Mouse (Mus musculus): ENCODE measurements around the gene Hepacam. TPM values are rescaled to one million over a fixed set of nuclear protein-coding genes. Genes with fewer than 3 reads are reported as not detected.

The Hepacam gene
- total and polyA plus RNA-seq, 3 experiments, result 0.01 to 0.04 TPM; not detected in 1

DNA sequence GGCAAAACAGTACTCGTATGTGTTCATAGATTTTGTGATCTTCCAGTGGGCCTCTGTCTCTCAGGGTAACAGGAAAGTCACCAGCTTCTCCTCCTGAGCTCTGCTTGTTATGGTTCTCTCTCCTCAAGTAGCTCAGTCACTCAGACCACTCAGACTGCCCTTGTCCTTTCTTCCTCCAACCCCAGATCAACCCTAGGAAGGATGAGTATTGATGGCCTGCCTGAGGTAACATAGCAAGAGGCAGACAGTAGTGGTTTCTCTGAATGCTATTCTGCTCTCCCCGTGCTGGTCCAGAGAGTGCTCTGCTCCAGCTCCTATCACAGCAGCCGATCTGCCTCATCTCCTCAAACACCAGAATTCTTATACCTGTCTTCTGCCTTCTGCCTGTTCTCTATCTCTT lies 3.6 kb upstream of the Hepacam start:
- no peaks in the 10 kb centered on the region; the same call in 1 of the 2 replicates for H3K79me2 ChIP-seq (ENCODE audit: control insufficient read depth, insufficient read depth, low read length, poor library complexity)
- DNase-seq (ENCODE audit: low read depth, low spot score), result no peak
- peaks cover 0 to 2% of the 10 kb centered on the region in 2 experiments; a peak in 3 of 4 replicates for H3K27me3 ChIP-seq (ENCODE audit: control insufficient read depth in 1 of 2, insufficient read depth in 2 of 2, low read length in 2 of 2)
- no peak overlapping the region for H3K9ac ChIP-seq (ENCODE audit: control insufficient read depth, low read depth, low read length, poor library complexity, severe bottlenecking)
- no peak overlapping the region for H3K4me3 ChIP-seq (ENCODE audit: control insufficient read depth in 1 of 2, insufficient read depth in 1 of 2, low read depth in 2 of 2, low read length in 2 of 2)
- H3K27ac ChIP-seq (ENCODE audit: control insufficient read depth, low read depth, low read length), result no peak overlapping the region
- no peaks in the 10 kb centered on the region for H3K4me1 ChIP-seq (ENCODE audit: control insufficient read depth in 1 of 2, insufficient read depth in 2 of 2, low read length in 2 of 2)
- H3K36me3 ChIP-seq (ENCODE audit: control insufficient read depth in 1 of 2, insufficient read depth in 2 of 2, low read length in 2 of 2), result no peaks in the 10 kb centered on the region
- TF ChIP-seq ELF1 (IDR thresholded peaks at IDR 0.05; ENCODE audit: low read depth, low read length), result no peak
- no peak for TF ChIP-seq KAT2A (conservative IDR thresholded peaks at IDR 0.05; ENCODE audit: low read depth, low read length)
- no peak for TF ChIP-seq POLR2AphosphoS5 (IDR thresholded peaks at IDR 0.05; ENCODE audit: borderline replicate concordance, low read depth, low read length)
- no peak for TF ChIP-seq JUND (IDR thresholded peaks at IDR 0.05; ENCODE audit: low read depth, low read length)
- no peak for TF ChIP-seq MYB (IDR thresholded peaks at IDR 0.05; ENCODE audit: low read depth, low read length)
- TF ChIP-seq ZMIZ1 (IDR thresholded peaks at IDR 0.05; ENCODE audit: low read depth, low read length), result no peak
- TF ChIP-seq GATA1 (IDR thresholded peaks at IDR 0.05; ENCODE audit: low read depth, low read length), result no peak
- no peak for TF ChIP-seq MXI1 (IDR thresholded peaks at IDR 0.05; ENCODE audit: low read depth, low read length)
- TF ChIP-seq TBP (IDR thresholded peaks at IDR 0.05; ENCODE audit: low read depth, low read length), result no peak
- TF ChIP-seq USF1 (IDR thresholded peaks at IDR 0.05; ENCODE audit: low read depth, low read length), result no peak
- TF ChIP-seq HCFC1 (IDR thresholded peaks at IDR 0.05; ENCODE audit: low read depth, low read length), result no peak
- no peak for TF ChIP-seq TAL1 (IDR thresholded peaks at IDR 0.05; ENCODE audit: low read length)
- no peak for TF ChIP-seq ZNF384 (IDR thresholded peaks at IDR 0.05; ENCODE audit: low read depth, low read length)
- TF ChIP-seq EP300 (IDR thresholded peaks at IDR 0.05; ENCODE audit: low read depth in 1 of 2, low read length in 2 of 2), result no peak
- no peaks in the 10 kb centered on the region for H3K9me3 ChIP-seq (replicated peaks; ENCODE audit: insufficient read depth, low read length)

DNA sequence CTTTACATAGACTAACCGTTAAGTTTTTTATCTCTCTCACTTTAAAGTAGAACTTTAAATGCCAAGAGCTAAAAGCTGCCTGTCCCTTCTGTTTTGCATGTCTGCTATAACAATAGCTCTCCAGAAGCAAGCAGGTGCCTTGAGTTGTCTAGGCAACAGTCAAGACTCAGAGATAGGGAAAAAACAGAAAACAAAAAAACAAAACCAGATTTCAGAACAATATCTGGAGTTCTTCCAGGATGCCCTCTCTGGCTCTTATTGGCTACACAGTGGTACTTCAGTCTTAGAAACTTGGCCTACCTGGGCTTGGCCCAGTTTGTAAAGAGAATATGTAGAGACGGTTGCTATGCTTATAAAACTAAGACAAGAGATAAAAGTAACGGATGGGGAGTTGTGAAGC lies 2.8 kb upstream of the Hepacam start:
- Histone ChIP-seq H3K27me3 (ENCODE audit: control insufficient read depth in 1 of 2, insufficient read depth in 2 of 2, low read length in 2 of 2) (peaks cover 2% of the 10 kb centered on the region in 2 experiments), H3K9ac (ENCODE audit: control insufficient read depth, low read depth, low read length, poor library complexity, severe bottlenecking) (no peak overlapping the region), H3K4me3 (ENCODE audit: control insufficient read depth in 1 of 2, insufficient read depth in 1 of 2, low read depth in 2 of 2, low read length in 2 of 2) (no peak overlapping the region), H3K9me3 (replicated peaks; ENCODE audit: insufficient read depth, low read length) (no peaks in the 10 kb centered on the region), H3K36me3 (ENCODE audit: control insufficient read depth in 1 of 2, insufficient read depth in 2 of 2, low read length in 2 of 2) (no peaks in the 10 kb centered on the region), H3K79me2 (ENCODE audit: control insufficient read depth, insufficient read depth, low read length, poor library complexity) (no peaks in the 10 kb centered on the region; the same call in 1 of the 2 replicates), H3K27ac (ENCODE audit: control insufficient read depth, low read depth, low read length) (no peak overlapping the region), H3K4me1 (ENCODE audit: control insufficient read depth in 1 of 2, insufficient read depth in 2 of 2, low read length in 2 of 2) (no peaks in the 10 kb centered on the region)
- no peak for DNase-seq (ENCODE audit: low read depth, low spot score)
- no peak for TF ChIP-seq POLR2AphosphoS2 (IDR thresholded peaks at IDR 0.05; ENCODE audit: low read length)
- TF ChIP-seq ZMIZ1 (IDR thresholded peaks at IDR 0.05; ENCODE audit: low read depth, low read length), result no peak
- TF ChIP-seq CTCF (IDR thresholded peaks at IDR 0.05 in 2 of 3, conservative IDR thresholded peaks at IDR 0.05 in 1 of 3; ENCODE audit: control insufficient read depth in 1 of 3, insufficient read depth in 1 of 3, low read depth in 2 of 3, low read length in 3 of 3, poor library complexity in 1 of 3, severe bottlenecking in 1 of 3), result no peak
- no peak for TF ChIP-seq SIN3A (IDR thresholded peaks at IDR 0.05; ENCODE audit: low read length)
- no peak for TF ChIP-seq SMC3 (IDR thresholded peaks at IDR 0.05; ENCODE audit: low read depth, low read length)
